Mouse (Mus musculus): ENCODE results near the gene Fermt2. TPM values are rescaled to one million over a fixed set of nuclear protein-coding genes. Genes with fewer than 3 reads are reported as not detected.

Gene Fermt2
- polyA plus RNA-seq, 1 experiment from 2014 or later, result 189 TPM

GRCm38 (mm10) chr14:45548118-45548517 lies 18.2 kb upstream of the Fermt2 start:
- DNase-seq (ENCODE audit: low spot score) (no peak), ATAC-seq (ENCODE audit: low FRiP score, low TSS enrichment) (no peak)
- Histone ChIP-seq H3K9me3 (ENCODE audit: control insufficient read depth, low read length) (no peaks in the 10 kb centered on the region), H3K36me3 (ENCODE audit: control insufficient read depth, insufficient read depth, low read length) (no peaks in the 10 kb centered on the region), H3K4me1 (replicated peaks; ENCODE audit: control insufficient read depth, insufficient read depth) (no peaks in the 10 kb centered on the region), H3K4me3 (ENCODE audit: low read depth, low read length) (no peak overlapping the region), H3K27ac (replicated peaks) (no peak overlapping the region), H3K4me2 (replicated peaks; ENCODE audit: low read depth) (no peak overlapping the region), H3K27me3 (ENCODE audit: control insufficient read depth, insufficient read depth, low read length) (no peaks in the 10 kb centered on the region), H3K9ac (ENCODE audit: low read length) (no peak overlapping the region)
- 71% methylated on average over 3 of the region's 3 CpGs for WGBS
- peak; percentile 64 for TF ChIP-seq CTCF (IDR thresholded peaks at IDR 0.05; ENCODE audit: low read depth)
- no peak for TF ChIP-seq EP300 (optimal IDR thresholded peaks at IDR 0.05)

DNA sequence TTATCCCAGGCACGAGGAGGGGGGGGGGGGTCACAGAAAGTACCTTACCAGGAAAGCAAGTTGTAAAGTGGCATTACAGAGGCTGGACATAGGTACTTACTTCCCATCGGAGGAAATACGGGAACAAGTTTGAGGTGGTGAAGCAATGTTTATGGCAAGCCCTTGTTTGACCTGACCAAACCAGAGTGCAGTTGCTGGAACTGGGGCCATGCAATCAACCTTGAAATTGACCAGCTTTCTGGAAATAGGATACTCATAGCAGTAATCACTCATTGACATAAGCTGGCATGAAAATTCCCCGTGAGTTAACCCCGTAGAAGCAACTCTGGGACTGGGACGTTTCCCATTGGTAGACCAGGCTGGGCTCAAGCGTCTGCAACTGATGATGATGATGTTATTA lies 15.0 kb upstream of the Fermt2 start:
- H3K9ac ChIP-seq (ENCODE audit: low read length), result no peak overlapping the region
- H3K36me3 ChIP-seq (ENCODE audit: control insufficient read depth, insufficient read depth, low read length), result no peaks in the 10 kb centered on the region
- ATAC-seq (ENCODE audit: low FRiP score, low TSS enrichment) (no peak), DNase-seq (ENCODE audit: low spot score) (no peak)
- no peaks in the 10 kb centered on the region for H3K9me3 ChIP-seq (ENCODE audit: control insufficient read depth, low read length)
- H3K27me3 ChIP-seq (ENCODE audit: control insufficient read depth, insufficient read depth, low read length), result no peaks in the 10 kb centered on the region
- H3K4me3 ChIP-seq (ENCODE audit: low read depth, low read length), result no peak overlapping the region
- no peak overlapping the region for H3K4me2 ChIP-seq (replicated peaks; ENCODE audit: low read depth)
- no peak for TF ChIP-seq EP300 (optimal IDR thresholded peaks at IDR 0.05)
- H3K4me1 ChIP-seq (replicated peaks; ENCODE audit: control insufficient read depth, insufficient read depth), result no peaks in the 10 kb centered on the region
- WGBS, result 83% methylated on average over 7 of the region's 7 CpGs
- H3K27ac ChIP-seq (replicated peaks), result no peak overlapping the region

DNA sequence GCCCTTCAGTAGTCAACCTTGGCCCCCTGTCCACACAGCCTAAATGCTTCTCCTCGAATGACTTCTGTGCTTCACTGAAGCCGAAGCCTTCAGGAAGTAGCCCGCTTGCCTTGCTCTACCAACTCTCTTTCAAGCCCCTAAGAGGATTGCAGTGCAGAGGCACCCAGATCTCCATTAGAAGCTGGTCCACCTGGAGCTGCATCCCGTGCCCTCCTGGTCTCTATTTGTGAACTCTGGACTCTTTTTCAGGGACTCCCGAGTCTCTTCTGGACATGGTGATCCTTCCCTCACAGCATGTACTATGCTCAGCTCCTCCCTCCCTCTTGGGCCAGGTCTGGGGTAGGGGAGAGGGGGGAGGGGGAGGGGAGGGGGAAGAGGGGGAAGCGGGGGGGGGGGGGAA lies 14.1 kb upstream of the Fermt2 start:
- 74% methylated on average over 5 of the region's 6 CpGs for WGBS

GRCm38 (mm10) chr14:45539659-45540468 lies 9.9 kb upstream of the Fermt2 start:
- Histone ChIP-seq H3K27ac (replicated peaks) (peak overlapping the region; percentile 30), H3K4me2 (replicated peaks; ENCODE audit: low read depth) (no peak overlapping the region), H3K4me3 (ENCODE audit: low read depth, low read length) (no peak overlapping the region), H3K36me3 (ENCODE audit: control insufficient read depth, insufficient read depth, low read length) (no peaks in the 10 kb centered on the region), H3K9ac (ENCODE audit: low read length) (no peak overlapping the region), H3K9me3 (ENCODE audit: control insufficient read depth, low read length) (no peaks in the 10 kb centered on the region), H3K27me3 (ENCODE audit: control insufficient read depth, insufficient read depth, low read length) (no peaks in the 10 kb centered on the region), H3K4me1 (replicated peaks; ENCODE audit: control insufficient read depth, insufficient read depth) (no peaks in the 10 kb centered on the region; the same call in 1 of the 2 replicates)
- TF ChIP-seq EP300 (optimal IDR thresholded peaks at IDR 0.05) (no peak), CTCF (IDR thresholded peaks at IDR 0.05; ENCODE audit: low read depth) (peak; percentile 89)
- WGBS, result 23% methylated on average over 12 of the region's 12 CpGs
- ATAC-seq (ENCODE audit: low FRiP score, low TSS enrichment), result peak; percentile 79
- peak; percentile 68 for DNase-seq (ENCODE audit: low spot score)

More for the DNA sequence above, 14.1 kb upstream of the Fermt2 start:
- Histone ChIP-seq H3K27ac (replicated peaks) (no peak overlapping the region), H3K36me3 (ENCODE audit: control insufficient read depth, insufficient read depth, low read length) (no peaks in the 10 kb centered on the region), H3K27me3 (ENCODE audit: control insufficient read depth, insufficient read depth, low read length) (no peaks in the 10 kb centered on the region), H3K4me1 (replicated peaks; ENCODE audit: control insufficient read depth, insufficient read depth) (no peaks in the 10 kb centered on the region; the same call in 1 of the 2 replicates), H3K9me3 (ENCODE audit: control insufficient read depth, low read length) (no peaks in the 10 kb centered on the region), H3K9ac (ENCODE audit: low read length) (no peak overlapping the region), H3K4me3 (ENCODE audit: low read depth, low read length) (no peak overlapping the region), H3K4me2 (replicated peaks; ENCODE audit: low read depth) (no peak overlapping the region)
- DNase-seq (ENCODE audit: low spot score) (no peak), ATAC-seq (ENCODE audit: low FRiP score, low TSS enrichment) (no peak)
- TF ChIP-seq CTCF (IDR thresholded peaks at IDR 0.05; ENCODE audit: low read depth), result no peak
- TF ChIP-seq EP300 (optimal IDR thresholded peaks at IDR 0.05), result no peak

GRCm38 (mm10) chr14:45530364-45531345 lies 737 bp upstream of the Fermt2 start:
- H3K27me3 ChIP-seq (ENCODE audit: control insufficient read depth, insufficient read depth, low read length), result no peaks in the 10 kb centered on the region
- peak overlapping the region; percentile 75 for H3K4me3 ChIP-seq (ENCODE audit: low read depth, low read length)
- H3K36me3 ChIP-seq (ENCODE audit: control insufficient read depth, insufficient read depth, low read length), result no peaks in the 10 kb centered on the region
- WGBS, result 3% methylated on average over 36 of the region's 37 CpGs
- H3K27ac ChIP-seq (replicated peaks), result peak overlapping the region; percentile 98
- DNase-seq (ENCODE audit: low spot score) (no peak), ATAC-seq (ENCODE audit: low FRiP score, low TSS enrichment) (peak; percentile 36; the same call in 1 of the 2 replicates)
- peak overlapping the region; percentile 66 for H3K4me2 ChIP-seq (replicated peaks; ENCODE audit: low read depth)
- no peaks in the 10 kb centered on the region for H3K9me3 ChIP-seq (ENCODE audit: control insufficient read depth, low read length)
- no peaks in the 10 kb centered on the region for H3K4me1 ChIP-seq (replicated peaks; ENCODE audit: control insufficient read depth, insufficient read depth)
- H3K9ac ChIP-seq (ENCODE audit: low read length), result peak overlapping the region; percentile 85
- TF ChIP-seq CTCF (IDR thresholded peaks at IDR 0.05; ENCODE audit: low read depth) (peak; percentile 22; the same call in 1 of the 2 replicates), EP300 (optimal IDR thresholded peaks at IDR 0.05) (no peak)

Data from stomach, postnatal 0 days (tissue).